Mouse (Mus musculus): ENCODE data around the gene Akap1.

- TF ChIP-seq POLR2A (IDR thresholded peaks at IDR 0.05; ENCODE audit: extremely low read depth, insufficient read depth, low read length) (no peak), CTCF (IDR thresholded peaks at IDR 0.05; ENCODE audit: low read depth, low read length) (no peak)
These were observed 31.3 kb downstream of the Akap1 start for GRCm38 (mm10) chr11:88833099-88833498.
